In genomic region chr2:85047596-85048167, GRCm38 (mm10) we compare ENCODE assay signal across 8 mouse cellular contexts. TPM values are rescaled to one million over a fixed set of nuclear protein-coding genes. Genes with fewer than 3 reads are reported as not detected.
A peak's percentile ranks its signal among the peaks of the same experiment; 100 is the strongest.
DNase-seq lines count a peak whose midpoint lies in the region; ATAC-seq lines count a peak whose summit lies in the region.

Tnks1bp1 (plus strand) TSS chr2:85048022.

- no peaks in the 10 kb centered on the region for H3K27me3 ChIP-seq in hindbrain, embryonic 11.5 days (ENCODE audit: control insufficient read depth, insufficient read depth, low read length)

- under 1% methylated on average over 42 of the region's 42 CpGs for WGBS in hindbrain, embryonic 11.5 days

- H3K27ac ChIP-seq in hindbrain, embryonic 11.5 days (ENCODE audit: low read depth, low read length), result peak within 1 kb of the TSS; percentile 90

- H3K4me3 ChIP-seq in hindbrain, embryonic 11.5 days (ENCODE audit: low read depth, low read length), result peak within 1 kb of the TSS; percentile 70

- H3K4me1 ChIP-seq in hindbrain, embryonic 11.5 days (replicated peaks; ENCODE audit: control insufficient read depth, insufficient read depth, low read length), result peaks cover 6% of the 10 kb centered on the region; the same call in 1 of the 2 replicates

- peak; percentile 96 for DNase-seq in Muller cell, postnatal 12 days (ENCODE audit: inconsistent ontology term)
- peak; percentile 97 for DNase-seq in cerebellum, adult 9-11 months
- DNase-seq in frontal cortex, adult 2 months (ENCODE audit: extremely low spot score in 1 of 2, low spot score in 1 of 2), result peak; percentile 94 to 96
- DNase-seq in hindbrain, embryonic 11.5 days (ENCODE audit: low spot score), result peak; percentile 94
- peak; percentile 91 to 95 for DNase-seq in layer of hippocampus, postnatal 10 days (ENCODE audit: low spot score in 2 of 2)
- DNase-seq in lung, postnatal 10 days, result peak; percentile 99
- peak; percentile 97 for DNase-seq in ovary, postnatal 36 days (ENCODE audit: low spot score)
- peak; percentile 96 for DNase-seq in thymus, postnatal 25 days

- H3K9me3 ChIP-seq in hindbrain, embryonic 11.5 days (ENCODE audit: control insufficient read depth, low read length), result no peaks in the 10 kb centered on the region

- H3K9ac ChIP-seq in hindbrain, embryonic 11.5 days (ENCODE audit: low read depth, low read length), result peak within 1 kb of the TSS; percentile 68

- peak within 1 kb of the TSS; percentile 69 for H3K4me2 ChIP-seq in hindbrain, embryonic 11.5 days (replicated peaks; ENCODE audit: low read depth, low read length)

- peaks cover 17% of the 10 kb centered on the region for H3K36me3 ChIP-seq in hindbrain, embryonic 11.5 days (ENCODE audit: control insufficient read depth, insufficient read depth, low read length)

- ATAC-seq in hindbrain, embryonic 11.5 days (ENCODE audit: low FRiP score), result peak; percentile 86

RNA-seq across cellular contexts. Expression of gene Tnks1bp1, which starts in this region (rescaled TPM):
- polyA plus RNA-seq in frontal cortex, adult 2 months (2012; rRNA removed), result 46.5 and 48.1 TPM in 2 replicates
- 10.4 and 11.8 TPM in 2 replicates for polyA plus RNA-seq in hindbrain, embryonic 11.5 days (2014; fragmentation: Nextera tagmentation; extraction: Ambion mirVana)
- total RNA-seq in layer of hippocampus, postnatal 10 days (2021), result 100 to 1,000 TPM; 112 to 130 TPM

Comparison
In these comparisons a context has a peak if more than half of its experiments do, and no peak if none do; other contexts are left out.
1. Peak in every context shown above with its lines: DNase-seq, ATAC-seq, H3K4me3 ChIP-seq and H3K27ac ChIP-seq.